In the genomic region with DNA sequence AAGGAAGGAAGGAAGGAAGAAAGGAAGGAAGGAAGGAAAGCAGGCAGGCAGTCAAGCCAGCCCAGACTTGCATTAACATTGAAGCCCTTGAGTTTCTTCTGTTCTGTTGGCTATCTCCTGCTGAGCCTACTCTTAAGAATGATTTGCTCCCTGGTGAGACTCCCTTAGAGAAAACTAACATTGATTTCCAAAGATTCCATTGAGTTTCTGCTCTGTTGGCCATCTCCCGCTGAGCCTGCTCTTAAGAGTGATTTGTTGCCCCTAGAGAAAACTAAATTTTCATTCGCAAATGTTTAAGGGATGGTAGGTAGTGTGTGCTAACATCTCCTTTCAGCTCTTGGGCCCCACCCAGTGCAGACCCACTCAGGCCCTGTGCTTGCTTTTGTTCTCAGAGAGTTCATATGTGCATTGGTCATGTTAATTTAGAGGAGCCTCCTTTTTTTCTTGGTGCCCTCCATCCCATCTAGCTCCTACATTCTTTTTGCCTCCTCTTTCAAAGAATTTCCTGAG, we compare ENCODE assay signal across 15 mouse cellular contexts.
"Had no signal": no experiment of that assay in that cellular context is flagged by ENCODE, and none has a peak within 500 bp of the region (broad histone marks: within the 10 kb centered on the region; RNA-seq: fewer than 3 reads in every experiment).

No protein-coding gene starts in this region.

- DNase-seq: lung, adult 18-20 months; lung, embryonic 14.5 days; lung, postnatal 10 days; lung, postnatal 4 days; right cerebral cortex, postnatal 14 days; thymus, adult 2 months; thymus, postnatal 25 days; thymus, postnatal 4 days had no signal

- H3K4me3 ChIP-seq: midbrain, embryonic 10.5 days; midbrain, embryonic 12.5 days; midbrain, embryonic 15.5 days; neural tube, embryonic 13.5 days; neural tube, embryonic 15.5 days; stomach, embryonic 15.5 days had no signal

- H3K9me3 ChIP-seq: midbrain, embryonic 10.5 days; midbrain, embryonic 12.5 days; midbrain, embryonic 15.5 days; neural tube, embryonic 13.5 days; neural tube, embryonic 15.5 days; stomach, embryonic 15.5 days had no signal

- H3K9ac ChIP-seq: lung, embryonic 14.5 days; midbrain, embryonic 12.5 days; midbrain, embryonic 15.5 days; neural tube, embryonic 13.5 days; neural tube, embryonic 15.5 days; stomach, embryonic 15.5 days had no signal

- H3K36me3 ChIP-seq: midbrain, embryonic 15.5 days; neural tube, embryonic 15.5 days; stomach, embryonic 15.5 days had no signal

- H3K27ac ChIP-seq: midbrain, embryonic 10.5 days; midbrain, embryonic 12.5 days; midbrain, embryonic 15.5 days; neural tube, embryonic 13.5 days; neural tube, embryonic 15.5 days; stomach, embryonic 15.5 days; stomach, postnatal 0 days had no signal
